Mouse (Mus musculus) Patski (cell line): ENCODE data around the gene Lypla2. TPM values are rescaled to one million over a fixed set of nuclear protein-coding genes. Genes with fewer than 3 reads are reported as not detected.

ENCODE experiments used
- ATAC-seq: fragments of 100-300 bp; one replicate; pipeline ENCODE4 v1.8.0; 2021
- CTCF ChIA-PET: fragments of 350-600 bp; sonication (Branson Sonifier 250); formaldehyde crosslinking; loops from one replicate; lab custom pipeline; 2022; ENCODE audit warnings: inconsistent platforms; lab: Charles Lee
- POLR2A ChIA-PET: fragments of 350-600 bp; sonication (Branson Sonifier 250); formaldehyde crosslinking; loops from one replicate; lab custom pipeline; 2022; ENCODE audit warnings: antibody characterized with exemption, inconsistent platforms; lab: Charles Lee
- DNase-seq: peaks from one replicate; pipeline ENCODE4 v3.0.0-alpha.2; 2011; ENCODE audit warnings: low read depth, low spot score
- H3K27me3 ChIP-seq: fragments of 371-371 bp; one replicate; pipeline ENCODE4 v1.5.1; 2021
- CTCF ChIP-seq: fragments of 100-300 bp; IDR thresholded peaks from one replicate; pipeline ENCODE4 v1.5.1; 2021
- in situ Hi-C: fragments of 300-500 bp; cut with MboI; formaldehyde crosslinking; loops from 3 replicates; pipeline ENCODE4 v1.11.1; 2018; ENCODE audit warnings: low pct_unique_long_range_greater_than_20kb, mixed read lengths
- polyA plus RNA-seq: library from polyadenylated mRNA; unstranded; gene quantifications from one replicate; pipeline ENCODE4 v1.2.3, GENCODE M21; 2021

Gene Lypla2
- 46.2 TPM for polyA plus RNA-seq

DNA sequence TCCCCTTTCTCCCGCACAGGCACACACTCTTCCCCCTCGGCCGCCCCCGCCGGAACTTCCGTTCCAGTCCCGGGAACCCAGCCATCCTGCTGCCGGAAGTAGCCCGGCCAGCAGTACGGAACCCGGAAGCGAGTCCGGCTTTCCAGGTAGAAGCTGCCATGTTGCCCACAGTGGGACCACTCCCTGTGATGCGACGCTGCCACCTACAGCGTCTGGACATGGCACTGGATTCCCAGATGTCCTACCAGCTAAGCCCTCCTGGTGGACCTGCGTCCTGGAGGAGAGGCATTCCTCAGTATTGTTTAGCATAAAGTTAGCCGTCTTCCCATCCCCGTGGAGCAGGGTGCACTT, at the start of gene Lypla2:
Gene Lypla2 (minus strand): TSS at position 71 of the 351 bp plus-strand sequence.
- peak; percentile 51 for ATAC-seq
- no peaks in the 10 kb centered on the region for H3K27me3 ChIP-seq
- ChIA-PET POLR2A (interaction anchor here (1.8 kb wide), 1 partner anchor 11 kb away, joined by 4 read pairs; no protein-coding TSS in a partner anchor), CTCF (interaction anchor here (1.7 kb wide), 1 partner anchor 10 kb away, joined by 5 read pairs; no protein-coding TSS in a partner anchor)
- no peak for TF ChIP-seq CTCF
- in situ Hi-C loops: no loop called here
- no peak for DNase-seq

- CTCF ChIA-PET: no interaction called here
- in situ Hi-C loops: no loop called here
- TF ChIP-seq CTCF: no peak
- no peaks in the 10 kb centered on the region for H3K27me3 ChIP-seq
- DNase-seq (peak; percentile 83), ATAC-seq (peak; percentile 94)
- POLR2A ChIA-PET: no interaction called here
Measured at GRCm38 (mm10) chr4:136021549-136022047, 49.2 kb upstream of the Lypla2 start, which contains the start of gene Eloa. Gene Eloa (minus strand): TSS chr4:136021763.

- ATAC-seq: peak; percentile 8
- H3K27me3 ChIP-seq: no peaks in the 10 kb centered on the region
- in situ Hi-C loops: no loop called here
- ChIA-PET POLR2A (interaction anchor here (0.6 to 1.3 kb wide), 2 partner anchors 14 to 22 kb away, joined by 3 read pairs; no protein-coding TSS in a partner anchor), CTCF (no interaction called here)
- TF ChIP-seq CTCF: no peak
- DNase-seq: no peak
Measured at GRCm38 (mm10) chr4:136020743-136021548, 48.5 kb upstream of the Lypla2 start.

DNA sequence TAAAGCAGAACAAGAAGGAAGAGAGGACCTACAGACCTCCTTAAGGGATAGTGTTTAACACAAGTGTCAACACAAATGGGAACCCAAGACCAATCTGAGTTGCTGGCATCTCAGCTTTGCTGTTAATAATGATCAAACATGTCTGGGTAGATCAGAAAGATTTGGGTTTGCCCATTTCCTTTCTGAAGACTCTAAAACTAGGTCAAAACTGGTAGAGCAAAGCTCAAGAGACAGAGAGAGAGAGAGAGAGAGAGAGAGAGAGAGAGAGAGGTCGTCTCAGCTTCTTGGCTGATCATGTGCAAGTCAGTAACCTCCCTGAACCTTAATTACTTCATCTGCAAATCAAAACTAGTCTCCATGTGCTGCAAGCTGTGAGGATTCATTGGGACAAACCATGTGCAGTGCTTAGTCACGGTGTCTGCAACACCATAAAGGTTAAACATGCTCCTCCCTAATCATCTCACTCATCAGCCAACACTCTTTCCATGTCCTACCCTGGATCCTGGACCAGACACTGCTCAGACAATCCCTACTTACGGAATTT, 43.7 kb upstream of the Lypla2 start:
- ATAC-seq (no peak), DNase-seq (no peak)
- TF ChIP-seq CTCF: no peak
- no peaks in the 10 kb centered on the region for H3K27me3 ChIP-seq
- CTCF ChIA-PET: interaction anchor here (1.4 kb wide), 1 partner anchor 10 kb away, joined by 3 read pairs; no protein-coding TSS in a partner anchor
- POLR2A ChIA-PET: interaction anchor here (0.6 kb wide), 1 partner anchor 20 kb away, joined by 3 read pairs; no protein-coding TSS in a partner anchor
- in situ Hi-C loops: no loop called here

DNA sequence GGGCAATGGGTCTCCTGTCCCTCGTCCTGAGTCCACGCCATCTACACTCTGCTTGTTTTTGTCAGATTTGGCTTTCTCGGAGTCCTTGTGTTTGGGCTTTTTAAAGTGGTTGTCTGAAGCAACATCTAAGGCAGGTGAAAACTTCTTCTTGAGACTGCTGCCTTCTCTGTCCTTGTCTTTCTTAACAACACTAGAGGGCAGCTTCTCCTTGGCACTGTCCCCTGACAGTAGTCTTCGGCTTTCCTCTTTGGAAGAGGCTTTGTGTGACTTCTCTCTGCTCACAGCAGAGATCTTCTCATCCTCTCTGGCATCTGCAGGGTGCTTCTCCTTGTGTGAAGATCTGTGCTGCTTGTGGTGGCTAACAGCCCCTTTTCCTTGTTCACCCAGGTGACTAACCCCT, 38.2 kb upstream of the Lypla2 start:
- H3K27me3 ChIP-seq: no peaks in the 10 kb centered on the region
- in situ Hi-C loops: no loop called here
- TF ChIP-seq CTCF: no peak
- POLR2A ChIA-PET: no interaction called here
- DNase-seq: no peak
- no peak for ATAC-seq
- CTCF ChIA-PET: no interaction called here

DNA sequence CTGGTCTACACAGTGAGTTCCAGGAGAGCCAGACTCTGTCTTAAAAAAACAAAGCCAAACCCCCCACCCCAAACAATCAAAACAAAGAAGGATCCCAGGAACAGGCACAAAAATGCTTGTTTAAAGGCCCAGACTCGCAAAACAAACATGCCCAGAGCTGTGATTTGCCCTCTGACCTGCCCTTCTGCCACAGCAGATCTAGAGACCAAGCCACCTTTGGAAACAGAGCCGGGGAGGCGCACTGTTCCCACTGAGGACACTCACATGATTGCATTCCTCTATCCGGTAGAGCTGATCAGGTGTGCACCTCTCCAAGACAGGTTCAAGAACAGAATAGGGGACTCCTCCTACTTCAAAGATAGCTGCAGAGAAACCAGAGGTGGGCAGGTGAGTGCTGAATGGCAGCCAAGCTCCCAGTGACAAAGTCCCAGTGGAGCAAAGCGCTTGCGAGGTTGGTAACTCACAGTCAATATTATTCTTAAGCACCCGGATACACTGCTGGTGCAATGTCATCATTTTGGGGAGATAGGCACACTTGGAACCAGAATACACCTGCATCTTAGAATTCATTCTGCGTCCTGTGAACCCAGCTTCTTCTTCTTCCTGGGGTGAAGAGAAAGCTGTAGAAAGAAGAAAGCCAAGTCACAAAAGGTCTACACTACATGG, 36.5 kb upstream of the Lypla2 start:
- H3K27me3 ChIP-seq: no peaks in the 10 kb centered on the region
- ChIA-PET CTCF (interaction anchor here (1.1 kb wide), 1 partner anchor 17 kb away, joined by 3 read pairs; no protein-coding TSS in a partner anchor), POLR2A (no interaction called here)
- in situ Hi-C loops: no loop called here
- no peak for DNase-seq
- TF ChIP-seq CTCF: no peak
- no peak for ATAC-seq

GRCm38 (mm10) chr4:136006821-136007220, 34.4 kb upstream of the Lypla2 start:
- POLR2A ChIA-PET: interaction anchor here (1.2 kb wide), 1 partner anchor 16 kb away, joined by 3 read pairs; no protein-coding TSS in a partner anchor
- ATAC-seq (no peak), DNase-seq (no peak)
- CTCF ChIA-PET: interaction anchor here (1.2 kb wide), 1 partner anchor 9 kb away, joined by 3 read pairs; no protein-coding TSS in a partner anchor
- in situ Hi-C loops: no loop called here
- no peak for TF ChIP-seq CTCF
- no peaks in the 10 kb centered on the region for H3K27me3 ChIP-seq

DNA sequence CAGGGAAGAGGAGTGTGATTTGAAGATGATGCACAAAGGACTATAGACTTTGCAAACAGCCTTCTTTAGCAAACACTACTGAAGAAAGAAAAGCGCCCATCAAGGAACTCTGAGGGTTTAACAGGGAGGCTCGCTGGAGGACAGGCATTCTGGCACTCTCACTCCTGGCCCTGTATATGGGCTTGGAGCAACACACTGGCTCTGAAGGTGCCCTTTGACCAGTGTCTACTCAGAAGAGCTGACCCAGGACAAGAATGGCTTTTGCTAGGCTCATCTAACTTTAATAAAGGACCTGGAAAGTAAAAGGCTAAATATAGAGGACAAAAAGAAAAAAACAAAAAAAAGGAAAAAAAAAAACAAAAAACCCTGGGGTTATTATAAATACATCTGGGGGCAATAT, 32.5 kb upstream of the Lypla2 start:
- no peak for DNase-seq
- POLR2A ChIA-PET: interaction anchor here (0.7 kb wide), 1 partner anchor 14 kb away, joined by 3 read pairs; no protein-coding TSS in a partner anchor
- CTCF ChIA-PET: no interaction called here
- no peak for TF ChIP-seq CTCF
- no peak for ATAC-seq
- in situ Hi-C loops: no loop called here
- no peaks in the 10 kb centered on the region for H3K27me3 ChIP-seq

- POLR2A ChIA-PET: interaction anchor here (0.7 to 1.2 kb wide), 2 partner anchors 13 to 16 kb away, joined by 3 read pairs; no protein-coding TSS in a partner anchor
Measured at GRCm38 (mm10) chr4:136004107-136004675, 31.8 kb upstream of the Lypla2 start.

DNA sequence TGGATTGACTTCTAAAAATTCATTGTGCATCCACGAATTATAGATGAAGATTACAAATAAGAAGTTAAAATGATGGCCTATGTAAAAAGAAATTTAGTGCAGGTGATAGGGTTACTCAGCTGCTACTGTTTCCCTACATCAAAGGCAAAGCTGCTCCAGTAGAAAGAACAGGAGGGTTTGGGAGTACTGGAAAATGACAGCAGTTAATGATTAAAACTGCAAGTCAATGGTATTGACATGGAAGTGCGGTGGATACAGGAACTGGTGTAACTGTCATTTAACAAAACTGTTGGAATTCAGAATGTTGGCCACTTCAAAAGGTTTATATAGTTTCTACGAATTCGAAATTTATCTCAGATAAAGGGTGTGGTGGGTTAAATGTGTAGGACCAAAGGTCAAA, 22.7 kb upstream of the Lypla2 start:
- in situ Hi-C loops: no loop called here
- ATAC-seq (no peak), DNase-seq (no peak)
- TF ChIP-seq CTCF: no peak
- POLR2A ChIA-PET: no interaction called here
- CTCF ChIA-PET: no interaction called here
- no peaks in the 10 kb centered on the region for H3K27me3 ChIP-seq

More at GRCm38 (mm10) chr4:136004107-136004675, 31.8 kb upstream of the Lypla2 start:
- DNase-seq (no peak), ATAC-seq (no peak)
- TF ChIP-seq CTCF: no peak
- CTCF ChIA-PET: no interaction called here
- in situ Hi-C loops: no loop called here
- H3K27me3 ChIP-seq: no peaks in the 10 kb centered on the region
